Mouse (Mus musculus) stomach, postnatal 0 days (tissue): ENCODE data around the gene Ghrhr.

Experiments
- CTCF ChIP-seq: IDR thresholded peaks from 2 replicates; pipeline ENCODE4 v1.5.1; 2016; ENCODE audit warnings: antibody characterized with exemption, low read depth, mild to moderate bottlenecking, moderate library complexity
- EP300 ChIP-seq: optimal IDR thresholded peaks from 2 replicates; pipeline ENCODE3; 2016; ENCODE audit warnings: antibody characterized with exemption

GRCm38 (mm10) chr6:55420411-55420810 lies 44.3 kb downstream of the Ghrhr start:
- no peak for TF ChIP-seq CTCF
- TF ChIP-seq EP300, result no peak
